Mouse (Mus musculus): ENCODE measurements around the gene Pcsk6.
A peak's percentile ranks its signal among the peaks of the same experiment; 100 is the strongest.

The Pcsk6 gene

GRCm38 (mm10) chr7:66055356-66055755 is 193.8 kb downstream of the Pcsk6 start:
- DNase-seq (ENCODE audit: low spot score): peak; percentile 11

GRCm38 (mm10) chr7:66058703-66059102 is 197.2 kb downstream of the Pcsk6 start, which contains the start of gene Snrpa1:
Gene Snrpa1 (plus strand): TSS chr7:66059003.
- no peak for DNase-seq (ENCODE audit: low spot score)

GRCm38 (mm10) chr7:66060066-66060956 is 198.8 kb downstream of the Pcsk6 start:
- DNase-seq (ENCODE audit: low spot score): peak; percentile 85

GRCm38 (mm10) chr7:66061057-66061456 is 199.5 kb downstream of the Pcsk6 start:
- DNase-seq (ENCODE audit: low spot score): no peak

GRCm38 (mm10) chr7:66076411-66076810 is 214.9 kb downstream of the Pcsk6 start:
- no peak for DNase-seq (ENCODE audit: low spot score)

- peak; percentile 97 for DNase-seq (ENCODE audit: low spot score)
Measured at GRCm38 (mm10) chr7:66079364-66080230, 218.1 kb downstream of the Pcsk6 start, which contains the start of gene Selenos. Gene Selenos (plus strand): TSS chr7:66079649.

GRCm38 (mm10) chr7:66080231-66080613 is 218.7 kb downstream of the Pcsk6 start:
- no peak for DNase-seq (ENCODE audit: low spot score)

- peak; percentile 37 for DNase-seq (ENCODE audit: low spot score)
Measured at GRCm38 (mm10) chr7:66083757-66084156, 222.2 kb downstream of the Pcsk6 start.

- no peak for DNase-seq (ENCODE audit: low spot score)
Measured at GRCm38 (mm10) chr7:66084546-66084945, 223.0 kb downstream of the Pcsk6 start.

GRCm38 (mm10) chr7:66087652-66088051 is 226.1 kb downstream of the Pcsk6 start:
- DNase-seq (ENCODE audit: low spot score): no peak

GRCm38 (mm10) chr7:66088077-66088476 is 226.5 kb downstream of the Pcsk6 start:
- no peak for DNase-seq (ENCODE audit: low spot score)

GRCm38 (mm10) chr7:66090676-66091190 is 229.2 kb downstream of the Pcsk6 start:
- no peak for DNase-seq (ENCODE audit: low spot score)

GRCm38 (mm10) chr7:66091553-66091952 is 230.0 kb downstream of the Pcsk6 start:
- no peak for DNase-seq (ENCODE audit: low spot score)

- DNase-seq (ENCODE audit: low spot score): no peak
Measured at GRCm38 (mm10) chr7:66092656-66093055, 231.1 kb downstream of the Pcsk6 start.

- DNase-seq (ENCODE audit: low spot score): no peak
Measured at GRCm38 (mm10) chr7:66094141-66094540, 232.6 kb downstream of the Pcsk6 start.

GRCm38 (mm10) chr7:66098803-66099202 is 237.3 kb downstream of the Pcsk6 start:
- DNase-seq (ENCODE audit: low spot score): no peak
